14 mouse cellular contexts compared by ENCODE assay signal in genomic region chr4:65699743-65700361, GRCm38 (mm10).
DNase-seq lines count a peak whose midpoint lies in the region; ATAC-seq and TF ChIP-seq lines count a peak whose summit lies in the region.
"Had no signal": no experiment of that assay in that cellular context is flagged by ENCODE, and none has a peak within 500 bp of the region (broad histone marks: within the 10 kb centered on the region; RNA-seq: fewer than 3 reads in every experiment).

No protein-coding gene starts in this region.

- H3K9me3 ChIP-seq in hindbrain, embryonic 11.5 days (ENCODE audit: control insufficient read depth, low read length) = no peaks in the 10 kb centered on the region
- H3K9me3 ChIP-seq in hindbrain, embryonic 10.5 days = no peaks in the 10 kb centered on the region
- no peaks in the 10 kb centered on the region for H3K9me3 ChIP-seq in hindbrain, embryonic 12.5 days (replicated peaks)
- no peaks in the 10 kb centered on the region for H3K9me3 ChIP-seq in midbrain, embryonic 16.5 days (replicated peaks; ENCODE audit: control insufficient read depth, low read length, poor library complexity, severe bottlenecking)
- H3K9me3 ChIP-seq: embryonic facial prominence, embryonic 15.5 days; limb, embryonic 10.5 days had no signal

- H3K36me3 ChIP-seq in hindbrain, embryonic 11.5 days (ENCODE audit: control insufficient read depth, insufficient read depth, low read length) = no peaks in the 10 kb centered on the region
- no peaks in the 10 kb centered on the region for H3K36me3 ChIP-seq in hindbrain, embryonic 10.5 days
- H3K36me3 ChIP-seq in hindbrain, embryonic 12.5 days = no peaks in the 10 kb centered on the region
- no peaks in the 10 kb centered on the region for H3K36me3 ChIP-seq in midbrain, embryonic 16.5 days (ENCODE audit: control insufficient read depth, insufficient read depth, low read length)
- H3K36me3 ChIP-seq: embryonic facial prominence, embryonic 15.5 days; limb, embryonic 10.5 days had no signal

- DNase-seq in hindbrain, embryonic 11.5 days (ENCODE audit: low spot score) = peak; percentile 33
- DNase-seq in hindbrain, embryonic 10.5 days (ENCODE audit: low spot score) = no peak
- peak; percentile 92 for DNase-seq in brain, embryonic 14.5 days (ENCODE audit: low read depth)
- no peak for DNase-seq in urinary bladder, adult 18-20 months (ENCODE audit: low spot score in 2 of 2)
- no peak for DNase-seq in cerebellum, postnatal 10 days
- no peak for DNase-seq in retina, postnatal 1 day
- DNase-seq: adrenal gland, adult 2 months; cerebellum, adult 18-20 months; liver, postnatal 0 days; thymus, postnatal 25 days had no signal

- no peak overlapping the region for H3K4me3 ChIP-seq in hindbrain, embryonic 11.5 days (ENCODE audit: low read depth, low read length)
- H3K4me3 ChIP-seq in hindbrain, embryonic 10.5 days = no peak overlapping the region
- H3K4me3 ChIP-seq in hindbrain, embryonic 12.5 days = no peak overlapping the region
- H3K4me3 ChIP-seq in midbrain, embryonic 16.5 days (ENCODE audit: low read depth, low read length) = no peak overlapping the region
- H3K4me3 ChIP-seq: embryonic facial prominence, embryonic 15.5 days; limb, embryonic 10.5 days had no signal

- no peak for TF ChIP-seq POLR2A in brain, embryonic 14.5 days (IDR thresholded peaks at IDR 0.05; ENCODE audit: borderline replicate concordance, extremely low read depth, insufficient read depth, insufficient read length, poor library complexity, severe bottlenecking)

- H3K27me3 ChIP-seq in hindbrain, embryonic 11.5 days (ENCODE audit: control insufficient read depth, insufficient read depth, low read length) = no peaks in the 10 kb centered on the region
- H3K27me3 ChIP-seq in hindbrain, embryonic 10.5 days (ENCODE audit: insufficient read depth, poor library complexity, severe bottlenecking) = no peaks in the 10 kb centered on the region
- no peaks in the 10 kb centered on the region for H3K27me3 ChIP-seq in hindbrain, embryonic 12.5 days
- H3K27me3 ChIP-seq in midbrain, embryonic 16.5 days (ENCODE audit: control insufficient read depth, insufficient read depth, low read depth, low read length) = no peaks in the 10 kb centered on the region
- H3K27me3 ChIP-seq: embryonic facial prominence, embryonic 15.5 days had no signal

- no peak for TF ChIP-seq CTCF in brain, embryonic 14.5 days (IDR thresholded peaks at IDR 0.05; ENCODE audit: borderline replicate concordance, extremely low read depth, insufficient read depth, insufficient read length)

- no peak overlapping the region for H3K9ac ChIP-seq in hindbrain, embryonic 11.5 days (ENCODE audit: low read depth, low read length)
- no peak overlapping the region for H3K9ac ChIP-seq in hindbrain, embryonic 12.5 days
- no peak overlapping the region for H3K9ac ChIP-seq in midbrain, embryonic 16.5 days (ENCODE audit: low read depth, low read length)
- H3K9ac ChIP-seq: embryonic facial prominence, embryonic 15.5 days; liver, postnatal 0 days had no signal

- 62% methylated on average over 8 of the region's 8 CpGs for WGBS in hindbrain, embryonic 11.5 days
- 70% methylated on average over 8 of the region's 8 CpGs for WGBS in hindbrain, embryonic 10.5 days
- WGBS in hindbrain, embryonic 12.5 days = 41% methylated on average over 8 of the region's 8 CpGs
- 13% methylated on average over 8 of the region's 8 CpGs for WGBS in midbrain, embryonic 16.5 days

- peak; percentile 86 for ATAC-seq in hindbrain, embryonic 11.5 days (ENCODE audit: low FRiP score)
- peak; percentile 97 for ATAC-seq in hindbrain, embryonic 12.5 days (ENCODE audit: low FRiP score)
- ATAC-seq in midbrain, embryonic 16.5 days = peak; percentile 94
- ATAC-seq: liver, postnatal 0 days had no signal

- H3K4me1 ChIP-seq in hindbrain, embryonic 11.5 days (replicated peaks; ENCODE audit: control insufficient read depth, insufficient read depth, low read length) = no peaks in the 10 kb centered on the region
- peaks cover 6% of the 10 kb centered on the region for H3K4me1 ChIP-seq in hindbrain, embryonic 10.5 days (replicated peaks)
- peaks cover 11% of the 10 kb centered on the region; the same call in 1 of the 2 replicates for H3K4me1 ChIP-seq in hindbrain, embryonic 12.5 days
- H3K4me1 ChIP-seq in midbrain, embryonic 16.5 days (ENCODE audit: control insufficient read depth, insufficient read depth, low read length) = peaks cover 11% of the 10 kb centered on the region
- H3K4me1 ChIP-seq: embryonic facial prominence, embryonic 15.5 days; limb, embryonic 10.5 days had no signal

- H3K27ac ChIP-seq in hindbrain, embryonic 11.5 days (ENCODE audit: low read depth, low read length) = no peak overlapping the region
- no peak overlapping the region; the same call in 1 of the 2 replicates for H3K27ac ChIP-seq in hindbrain, embryonic 10.5 days
- peak overlapping the region; percentile 41 for H3K27ac ChIP-seq in hindbrain, embryonic 12.5 days
- H3K27ac ChIP-seq in midbrain, embryonic 16.5 days (ENCODE audit: low read length) = peak overlapping the region; percentile 58; the same call in 1 of the 2 replicates
- H3K27ac ChIP-seq: embryonic facial prominence, embryonic 15.5 days; limb, embryonic 10.5 days had no signal

- H3K4me2 ChIP-seq in hindbrain, embryonic 11.5 days (replicated peaks; ENCODE audit: low read depth, low read length) = no peak overlapping the region
- 0 out of 2 replicates have a peak overlapping the region, but pooled peaks have one; percentile 9 for H3K4me2 ChIP-seq in hindbrain, embryonic 12.5 days (replicated peaks)
- H3K4me2 ChIP-seq in midbrain, embryonic 16.5 days (ENCODE audit: low read length) = peak overlapping the region; percentile 19; the same call in 1 of the 2 replicates
- H3K4me2 ChIP-seq: embryonic facial prominence, embryonic 15.5 days had no signal

Comparison
In these comparisons a context has a peak if more than half of its experiments do, and no peak if none do; other contexts are left out.
1. DNase-seq: peak in hindbrain, embryonic 11.5 days (single experiment) and brain, embryonic 14.5 days (single experiment); none in hindbrain, embryonic 10.5 days (single experiment), urinary bladder, adult 18-20 months (0 of 2), cerebellum, postnatal 10 days (0 of 2) and retina, postnatal 1 day (single experiment).
2. H3K27ac ChIP-seq: peak in hindbrain, embryonic 12.5 days (single experiment) and midbrain, embryonic 16.5 days (single experiment); none in hindbrain, embryonic 11.5 days (single experiment) and hindbrain, embryonic 10.5 days (single experiment).
3. Peak in every context shown above with its lines, with median percentiles within 50 percentile points of each other: ATAC-seq.